Comparison of ENCODE assay signal across 17 mouse cellular contexts in the genomic region with DNA sequence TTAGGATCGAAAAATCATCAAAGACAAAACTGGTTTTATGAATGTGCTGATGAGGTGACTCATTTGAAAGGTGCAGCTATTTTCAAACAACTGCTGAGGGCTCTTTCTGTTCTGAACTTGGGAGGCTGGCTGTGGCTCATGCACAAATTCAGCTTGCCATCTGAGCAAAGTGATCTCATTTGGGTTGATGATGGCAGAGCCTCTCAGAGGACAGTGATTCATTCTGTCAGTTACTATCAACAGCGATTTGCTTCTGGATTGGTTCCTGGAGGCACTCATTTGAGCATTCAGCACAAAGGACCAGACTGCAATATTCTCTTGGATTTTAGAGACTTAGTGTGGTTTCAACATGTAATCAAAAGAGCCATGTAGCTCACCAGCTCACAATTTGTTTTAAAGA.
A peak's percentile ranks its signal among the peaks of the same experiment; 100 is the strongest.
DNase-seq lines count a peak whose midpoint lies in the region.
"Had no signal": no experiment of that assay in that cellular context is flagged by ENCODE, and none has a peak within 500 bp of the region (broad histone marks: within the 10 kb centered on the region; RNA-seq: fewer than 3 reads in every experiment).

No protein-coding gene starts in this region.

- peak; percentile 14 to 25 for DNase-seq in adrenal gland, adult (ENCODE audit: inconsistent age in 2 of 2, low spot score in 1 of 2)
- DNase-seq in adrenal gland, postnatal 4 days (ENCODE audit: low spot score in 2 of 2), result no peak
- DNase-seq in left cerebral cortex, postnatal 14 days (ENCODE audit: low spot score in 2 of 2), result peak; percentile 2 to 19
- DNase-seq in left cerebral cortex, postnatal 36 days (ENCODE audit: low spot score in 2 of 2), result no peak
- peak; percentile 42 for DNase-seq in adipocyte (ENCODE audit: low spot score)
- DNase-seq in skeletal muscle tissue, adult 2 months (ENCODE audit: low read depth, low spot score), result peak; percentile 12
- DNase-seq in natural killer cell, adult 2 months (ENCODE audit: low spot score in 2 of 2), result no peak
- DNase-seq in urinary bladder, postnatal 36 days (ENCODE audit: low spot score in 2 of 2), result no peak
- DNase-seq: adrenal gland, postnatal 10 days; cerebellum, adult 9-10 months; heart, postnatal 36 days; kidney, adult 8-10 months; kidney, postnatal 10 days; lung, adult 18-20 months; lung, postnatal 10 days; spleen, adult 18-20 months; thymus, postnatal 25 days had no signal

- intact Hi-C loops in left cerebral cortex, postnatal 14 days (cut with DNase I), result no loop called here
- intact Hi-C loops in left cerebral cortex, postnatal 36 days (cut with DNase I), result no loop called here

Comparison
In these comparisons a context has a peak if more than half of its experiments do, and no peak if none do; other contexts are left out.
1. DNase-seq: peak in adrenal gland, adult (2 of 2), left cerebral cortex, postnatal 14 days (2 of 2), adipocyte (single experiment) and skeletal muscle tissue, adult 2 months (single experiment); none in adrenal gland, postnatal 4 days (0 of 2), left cerebral cortex, postnatal 36 days (0 of 2), natural killer cell, adult 2 months (0 of 2) and urinary bladder, postnatal 36 days (0 of 2).